Mouse (Mus musculus) heart, embryonic 16.5 days (tissue): ENCODE results near the gene Slc26a1. TPM values are rescaled to one million over a fixed set of nuclear protein-coding genes. Genes with fewer than 3 reads are reported as not detected.

ENCODE experiments used
- ATAC-seq: fragments of 200-750 bp; cut with Nextera tagmentation; replicated peaks from 2 replicates; pipeline ENCODE4 v1.8.0; 2017; ENCODE audit warnings: moderate number of reproducible peaks; ENCODE audit not compliant: insufficient read depth, low FRiP score; ENCODE audit errors: extremely low read depth
- H3K27ac ChIP-seq: fragments of 300-500 bp; sonication (generic); 2 replicates; pipeline ENCODE4 v1.5.1; 2014; ENCODE audit warnings: mild to moderate bottlenecking, low read length, control low read depth, moderate library complexity
- H3K27me3 ChIP-seq: fragments of 300-500 bp; sonication (generic); 2 replicates; pipeline ENCODE4 v1.6.1; 2014; ENCODE audit warnings: low read length, mixed read lengths; ENCODE audit not compliant: control insufficient read depth, insufficient read depth
- H3K36me3 ChIP-seq: fragments of 300-500 bp; sonication (generic); 2 replicates; pipeline ENCODE4 v1.6.1; 2014; ENCODE audit not compliant: control insufficient read depth, insufficient read depth
- H3K4me1 ChIP-seq: fragments of 300-500 bp; sonication (generic); 2 replicates; pipeline ENCODE4 v1.6.1; 2014; ENCODE audit warnings: low read length, mixed read lengths; ENCODE audit not compliant: control insufficient read depth, insufficient read depth
- H3K4me2 ChIP-seq: fragments of 300-500 bp; sonication (generic); 2 replicates; pipeline ENCODE4 v1.6.1; 2014; ENCODE audit warnings: low read depth, mild to moderate bottlenecking, control low read depth, low read length
- H3K4me3 ChIP-seq: fragments of 300-500 bp; sonication (generic); 2 replicates; pipeline ENCODE4 v1.5.1; 2014; ENCODE audit warnings: mild to moderate bottlenecking, control low read depth, low read length
- H3K9ac ChIP-seq: fragments of 300-500 bp; sonication (generic); 2 replicates; pipeline ENCODE4 v1.6.1; 2014; ENCODE audit warnings: low read length, control low read depth
- H3K9me3 ChIP-seq: fragments of 300-500 bp; sonication (generic); replicated peaks from 2 replicates; pipeline ENCODE4 v1.6.1; 2016; ENCODE audit warnings: low read length; ENCODE audit not compliant: control insufficient read depth
- WGBS: fragments of 180-500 bp; shearing (Covaris S2); extraction: QIAGEN DNeasy Blood & Tissue Kit; methylation state at CpG from one replicate; pipeline ENCODE4 v1.1.7; 2014; 5-methylcytosine and 5-hydroxymethylcytosine counted together
- polyA plus RNA-seq: library from polyadenylated mRNA; unstranded; fragments of >200 nt; fragmentation: Nextera tagmentation; extraction: Ambion mirVana; gene quantifications from 2 replicates; pipeline ENCODE4 v1.2.1, GENCODE M21; 2015

Slc26a1 gene
- polyA plus RNA-seq, 1 experiment from 2014 or later = 0.41 TPM

DNA sequence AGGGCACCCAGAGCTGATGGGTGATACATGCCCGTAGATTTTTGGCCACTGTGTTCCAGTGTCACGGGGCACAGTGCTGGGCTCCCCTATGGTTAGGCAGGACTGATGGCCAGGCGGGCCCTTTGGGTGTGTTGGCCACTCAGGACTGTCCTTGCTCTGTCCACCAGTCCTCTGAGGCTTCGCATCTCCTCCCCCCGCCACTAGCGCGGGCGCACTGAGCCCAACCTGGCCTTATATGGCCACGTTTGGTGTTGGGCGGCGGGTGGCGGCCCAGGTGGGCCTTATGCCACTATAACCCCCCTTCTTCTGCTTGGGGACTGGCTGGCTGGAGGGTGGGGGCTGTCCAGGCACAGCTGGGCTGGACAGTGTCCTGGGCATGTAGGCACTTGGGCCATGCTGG is 20.5 kb upstream of the Slc26a1 start:
- H3K36me3 ChIP-seq = no peaks in the 10 kb centered on the region
- peaks cover 26% of the 10 kb centered on the region for H3K4me1 ChIP-seq
- no peaks in the 10 kb centered on the region for H3K9me3 ChIP-seq
- whole genome bisulfite sequencing = 96% methylated on average over 10 of the region's 12 CpGs
- H3K27me3 ChIP-seq = no peaks in the 10 kb centered on the region
- H3K9ac ChIP-seq = no peak overlapping the region
- no peak overlapping the region for H3K27ac ChIP-seq
- ATAC-seq = no peak
- no peak overlapping the region for H3K4me3 ChIP-seq
- no peak overlapping the region for H3K4me2 ChIP-seq

DNA sequence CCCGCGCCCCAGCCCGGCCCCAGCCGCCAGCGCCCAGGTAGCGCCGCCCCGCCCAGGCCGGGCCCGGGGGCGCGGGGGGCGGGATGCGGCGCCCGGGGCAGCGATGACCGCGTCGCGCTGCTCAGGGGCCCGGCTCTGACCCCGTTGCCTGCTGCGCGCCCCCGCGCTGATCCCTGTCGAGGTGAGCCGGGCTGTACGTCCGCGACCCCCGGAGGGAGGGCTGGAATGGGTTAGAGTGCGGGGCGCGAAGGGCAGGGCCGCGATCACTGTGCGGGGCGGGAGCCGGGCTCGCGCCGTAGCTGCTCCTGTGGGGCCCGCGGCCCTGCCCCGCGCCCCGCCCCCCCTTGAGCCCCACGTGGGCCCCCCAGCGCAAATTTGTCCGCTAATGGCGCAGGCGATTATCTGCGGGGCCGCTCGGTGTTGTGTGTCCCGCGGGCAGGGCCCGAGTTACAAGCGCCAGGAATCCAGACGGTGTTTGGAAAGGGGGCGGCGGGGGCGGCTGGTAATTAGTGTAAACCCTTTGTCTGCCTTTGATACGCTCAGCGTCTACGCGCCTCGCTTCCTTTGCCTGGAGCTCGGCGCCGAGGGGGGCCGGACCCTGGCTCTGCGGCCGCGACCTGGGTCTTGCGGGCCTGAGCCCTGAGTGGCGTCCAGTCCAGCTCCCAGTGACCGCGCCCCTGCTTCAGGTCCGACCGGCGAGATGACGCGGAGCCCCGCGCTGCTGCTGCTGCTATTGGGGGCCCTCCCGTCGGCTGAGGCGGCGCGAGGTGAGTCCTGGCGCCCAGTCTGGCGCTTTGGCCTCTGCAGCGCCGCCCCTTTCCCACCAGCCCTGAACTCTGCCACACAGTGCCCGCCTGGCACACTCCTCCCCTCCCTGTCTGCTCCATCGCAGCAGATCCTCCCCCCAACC is 19.2 kb upstream of the Slc26a1 start:
- Histone ChIP-seq H3K9ac (peak overlapping the region; percentile 80), H3K4me2 (peak overlapping the region; percentile 85), H3K27ac (peak overlapping the region; percentile 5; the same call in 1 of the 2 replicates), H3K27me3 (no peaks in the 10 kb centered on the region), H3K36me3 (no peaks in the 10 kb centered on the region), H3K4me1 (peaks cover 18% of the 10 kb centered on the region), H3K9me3 (no peaks in the 10 kb centered on the region), H3K4me3 (peak overlapping the region; percentile 70)
- ATAC-seq = peak; percentile 62
- WGBS = under 1% methylated on average over 81 of the region's 99 CpGs

DNA sequence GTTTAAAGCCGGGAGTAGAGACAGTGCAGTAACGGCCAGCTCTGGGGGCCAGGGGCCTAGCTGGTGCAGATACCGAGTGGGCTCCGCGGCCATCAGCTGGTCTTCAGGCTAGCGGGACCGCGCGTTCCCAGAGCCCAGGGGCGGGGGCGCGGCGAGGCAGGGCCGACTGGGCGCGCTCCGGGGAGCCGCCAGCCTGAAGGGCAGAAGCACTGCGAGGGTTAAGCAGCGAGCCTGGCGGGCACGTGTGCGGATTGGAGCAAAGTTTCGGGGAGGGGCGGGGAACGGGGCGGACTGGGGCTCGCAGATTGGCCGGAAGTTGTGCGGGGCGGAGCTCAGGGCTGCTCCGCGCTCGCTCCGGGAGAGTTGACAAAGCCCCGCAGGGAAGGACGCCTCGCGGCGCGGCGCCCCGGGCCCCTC is 18.5 kb upstream of the Slc26a1 start:
- H3K9me3 ChIP-seq = no peaks in the 10 kb centered on the region
- ATAC-seq = peak; percentile 96
- H3K9ac ChIP-seq = peak overlapping the region; percentile 81
- H3K27ac ChIP-seq = peak overlapping the region; percentile 5; the same call in 1 of the 2 replicates
- H3K4me3 ChIP-seq = peak overlapping the region; percentile 70
- peaks cover 15% of the 10 kb centered on the region for H3K4me1 ChIP-seq
- peak overlapping the region; percentile 85 for H3K4me2 ChIP-seq
- H3K27me3 ChIP-seq = no peaks in the 10 kb centered on the region
- under 1% methylated on average over 42 of the region's 43 CpGs for WGBS
- H3K36me3 ChIP-seq = no peaks in the 10 kb centered on the region

GRCm38 (mm10) chr5:108692271-108692670 is 16.9 kb upstream of the Slc26a1 start, which contains the start of gene Fgfrl1:
Fgfrl1 (plus strand) TSS chr5:108692382.
- Histone ChIP-seq H3K4me3 (peak within 1 kb of the TSS; percentile 70), H3K36me3 (no peaks in the 10 kb centered on the region), H3K4me1 (peaks cover 12% of the 10 kb centered on the region), H3K9me3 (no peaks in the 10 kb centered on the region), H3K4me2 (peak within 1 kb of the TSS; percentile 85), H3K9ac (peak within 1 kb of the TSS; percentile 45; the same call in 1 of the 2 replicates), H3K27ac (no peak within 1 kb of the TSS), H3K27me3 (no peaks in the 10 kb centered on the region)
- no peak for ATAC-seq
- 3% methylated on average over 17 of the region's 18 CpGs for WGBS

- ATAC-seq = no peak
- Histone ChIP-seq H3K4me2 (no peak overlapping the region), H3K4me3 (no peak overlapping the region), H3K36me3 (no peaks in the 10 kb centered on the region), H3K9me3 (no peaks in the 10 kb centered on the region), H3K9ac (no peak overlapping the region), H3K27me3 (no peaks in the 10 kb centered on the region), H3K4me1 (peaks cover 9% of the 10 kb centered on the region), H3K27ac (no peak overlapping the region)
- 62% methylated on average over 4 of the region's 4 CpGs for WGBS
Measured at GRCm38 (mm10) chr5:108691152-108691551, 15.8 kb upstream of the Slc26a1 start.

GRCm38 (mm10) chr5:108689091-108689490 is 13.7 kb upstream of the Slc26a1 start:
- H3K4me2 ChIP-seq = no peak overlapping the region
- WGBS = 74% methylated on average over 5 of the region's 5 CpGs
- H3K9ac ChIP-seq = no peak overlapping the region
- H3K9me3 ChIP-seq = no peaks in the 10 kb centered on the region
- H3K36me3 ChIP-seq = no peaks in the 10 kb centered on the region
- H3K4me1 ChIP-seq = peaks cover 9% of the 10 kb centered on the region
- H3K27me3 ChIP-seq = no peaks in the 10 kb centered on the region
- H3K4me3 ChIP-seq = no peak overlapping the region
- ATAC-seq = no peak
- no peak overlapping the region for H3K27ac ChIP-seq

- H3K36me3 ChIP-seq = no peaks in the 10 kb centered on the region
- H3K4me1 ChIP-seq = peaks cover 13% of the 10 kb centered on the region
- ATAC-seq = no peak
- H3K9ac ChIP-seq = no peak overlapping the region
- H3K27me3 ChIP-seq = no peaks in the 10 kb centered on the region
- no peak overlapping the region for H3K4me2 ChIP-seq
- no peak overlapping the region for H3K27ac ChIP-seq
- WGBS = 92% methylated on average over 6 of the region's 6 CpGs
- H3K4me3 ChIP-seq = no peak overlapping the region
- H3K9me3 ChIP-seq = no peaks in the 10 kb centered on the region
Measured at GRCm38 (mm10) chr5:108680871-108681270, 5.5 kb upstream of the Slc26a1 start.

DNA sequence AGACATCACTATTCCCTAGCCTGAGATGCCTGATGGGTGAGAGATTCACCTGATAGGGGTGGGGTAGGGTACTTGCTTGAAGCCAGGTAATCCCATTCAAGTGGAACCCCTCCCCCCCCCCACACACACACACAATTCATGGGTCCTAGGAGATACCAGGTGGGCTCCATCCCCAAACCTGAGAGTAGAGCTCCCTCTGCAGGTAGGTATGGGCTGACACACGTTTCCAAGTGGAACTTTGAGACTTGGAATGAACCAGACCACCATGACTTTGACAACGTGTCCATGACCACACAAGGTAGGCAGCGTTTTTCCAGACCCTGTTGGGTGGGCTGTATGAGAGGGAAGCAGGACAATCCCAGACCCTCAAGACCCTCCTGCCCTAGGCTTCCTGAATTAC is 4.5 kb upstream of the Slc26a1 start:
- ATAC-seq = no peak

DNA sequence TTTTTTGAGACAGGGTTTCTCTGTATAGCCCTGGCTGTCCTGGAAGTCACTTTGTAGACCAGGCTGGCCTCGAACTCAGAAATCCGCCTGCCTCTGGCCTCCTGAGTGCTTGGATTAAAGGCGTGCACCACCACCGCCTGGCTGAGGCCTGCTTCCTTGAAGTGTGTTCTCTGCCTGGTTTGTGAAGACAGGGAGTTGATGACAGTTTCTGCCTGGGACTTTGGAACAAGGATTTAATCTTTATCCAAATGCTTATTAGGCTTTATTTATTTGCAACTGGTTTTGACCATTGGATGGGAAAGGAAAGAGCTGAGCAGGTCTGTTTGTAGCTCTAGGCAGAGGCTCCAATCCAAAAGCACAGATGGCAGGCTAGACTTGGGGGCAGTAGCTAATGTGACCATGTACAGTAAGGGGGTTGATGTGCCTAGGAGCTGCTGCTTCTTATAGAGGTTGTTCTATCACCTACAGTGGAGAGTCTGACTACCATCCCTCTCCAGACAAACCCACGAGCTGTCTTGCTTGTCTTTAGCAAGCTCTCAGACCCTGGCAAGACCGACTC is 3.0 kb upstream of the Slc26a1 start:
- no peak for ATAC-seq
- no peak overlapping the region for H3K4me3 ChIP-seq
- peaks cover 13% of the 10 kb centered on the region for H3K4me1 ChIP-seq
- H3K36me3 ChIP-seq = no peaks in the 10 kb centered on the region
- H3K9me3 ChIP-seq = no peaks in the 10 kb centered on the region
- no peak overlapping the region for H3K9ac ChIP-seq
- no peaks in the 10 kb centered on the region for H3K27me3 ChIP-seq
- WGBS = 84% methylated on average over 6 of the region's 6 CpGs
- no peak overlapping the region for H3K4me2 ChIP-seq
- no peak overlapping the region for H3K27ac ChIP-seq

More for the DNA sequence above, 4.5 kb upstream of the Slc26a1 start:
- H3K27ac ChIP-seq = no peak overlapping the region
- WGBS = 47% methylated on average over 3 of the region's 3 CpGs
- no peak overlapping the region for H3K4me2 ChIP-seq
- no peak overlapping the region for H3K9ac ChIP-seq
- no peaks in the 10 kb centered on the region for H3K9me3 ChIP-seq
- H3K4me1 ChIP-seq = peaks cover 13% of the 10 kb centered on the region
- no peak overlapping the region for H3K4me3 ChIP-seq
- no peaks in the 10 kb centered on the region for H3K36me3 ChIP-seq
- no peaks in the 10 kb centered on the region for H3K27me3 ChIP-seq
